Mouse (Mus musculus): ENCODE measurements around the gene Astn2.

The Astn2 gene

GRCm38 (mm10) chr4:66158714-66159113 lies 245.7 kb downstream of the Astn2 start:
- no peak for DNase-seq

GRCm38 (mm10) chr4:66157439-66158113 lies 246.8 kb downstream of the Astn2 start:
- no peak for DNase-seq

- DNase-seq: no peak
Observed at GRCm38 (mm10) chr4:66146546-66146945, 257.9 kb downstream of the Astn2 start.

GRCm38 (mm10) chr4:66126181-66126580 lies 278.2 kb downstream of the Astn2 start:
- no peak for DNase-seq

- DNase-seq: no peak
Observed at GRCm38 (mm10) chr4:66122766-66123358, 281.5 kb downstream of the Astn2 start.

- no peak for DNase-seq
Observed at GRCm38 (mm10) chr4:66114243-66114642, 290.2 kb downstream of the Astn2 start.

- DNase-seq: peak; percentile 12
Observed at GRCm38 (mm10) chr4:66102037-66102436, 302.4 kb downstream of the Astn2 start.

- no peak for DNase-seq
Observed at GRCm38 (mm10) chr4:66097629-66098028, 306.8 kb downstream of the Astn2 start.

- DNase-seq: no peak
Observed at GRCm38 (mm10) chr4:66096104-66096503, 308.3 kb downstream of the Astn2 start.

GRCm38 (mm10) chr4:66057161-66057560 lies 347.2 kb downstream of the Astn2 start:
- DNase-seq: no peak

- no peak for DNase-seq
Observed at GRCm38 (mm10) chr4:66055690-66056089, 348.7 kb downstream of the Astn2 start.

GRCm38 (mm10) chr4:66043014-66043672 lies 361.3 kb downstream of the Astn2 start:
- no peak for DNase-seq

- DNase-seq: peak; percentile 43
Observed at GRCm38 (mm10) chr4:66033826-66034225, 370.6 kb downstream of the Astn2 start.

- DNase-seq: no peak
Observed at GRCm38 (mm10) chr4:66031320-66031870, 373.0 kb downstream of the Astn2 start.

- DNase-seq: no peak
Observed at GRCm38 (mm10) chr4:66029901-66030300, 374.5 kb downstream of the Astn2 start.

GRCm38 (mm10) chr4:66027866-66028265 lies 376.5 kb downstream of the Astn2 start:
- no peak for DNase-seq

- DNase-seq: peak; percentile 81
Observed at GRCm38 (mm10) chr4:66025393-66026062, 378.9 kb downstream of the Astn2 start.

- DNase-seq: no peak
Observed at GRCm38 (mm10) chr4:66002936-66003335, 401.5 kb downstream of the Astn2 start.

- DNase-seq: no peak
Observed at GRCm38 (mm10) chr4:65983643-65984042, 420.8 kb downstream of the Astn2 start.

GRCm38 (mm10) chr4:65982882-65983281 lies 421.5 kb downstream of the Astn2 start:
- no peak for DNase-seq

GRCm38 (mm10) chr4:65976251-65976650 lies 428.2 kb downstream of the Astn2 start:
- DNase-seq: no peak

- no peak for DNase-seq
Observed at GRCm38 (mm10) chr4:65972395-65972794, 432.0 kb downstream of the Astn2 start.

- peak; percentile 19 for DNase-seq
Observed at GRCm38 (mm10) chr4:65969318-65969717, 435.1 kb downstream of the Astn2 start.
